Comparison of ENCODE assay signal across 30 mouse cellular contexts in the genomic region with DNA sequence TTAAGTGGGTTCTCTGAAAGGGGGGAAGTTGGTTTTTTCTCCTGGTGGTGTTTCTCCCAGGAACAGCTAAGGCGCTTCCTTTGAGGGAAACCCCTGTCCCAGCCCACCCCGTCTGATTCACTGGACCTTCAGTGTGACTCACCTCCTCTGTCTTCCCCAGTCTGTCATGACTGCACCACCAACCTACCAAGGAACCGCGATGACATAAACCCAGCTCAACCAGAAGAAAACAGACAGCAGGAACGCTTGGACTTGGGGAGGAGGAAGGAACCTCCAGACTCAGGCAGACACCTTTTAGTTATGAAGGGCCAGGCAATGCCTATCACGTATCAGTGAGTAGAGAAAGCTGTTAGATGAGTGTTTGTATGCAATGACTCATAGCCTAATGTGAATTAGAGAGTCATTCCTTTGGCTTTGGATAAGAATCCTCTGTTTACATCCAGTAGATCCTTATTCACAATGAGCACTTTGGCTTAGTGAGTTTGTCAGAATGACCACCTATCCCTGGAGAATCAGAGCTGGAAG. TPM values are rescaled to one million over a fixed set of nuclear protein-coding genes. Genes with fewer than 3 reads are reported as not detected.
A peak's percentile ranks its signal among the peaks of the same experiment; 100 is the strongest.
DNase-seq lines count a peak whose midpoint lies in the region; ATAC-seq and TF ChIP-seq lines count a peak whose summit lies in the region.
"Had no signal": no experiment of that assay in that cellular context is flagged by ENCODE, and none has a peak within 500 bp of the region (broad histone marks: within the 10 kb centered on the region; RNA-seq: fewer than 3 reads in every experiment).

No protein-coding gene starts in this region.

- DNase-seq in liver, postnatal 0 days: no peak
- DNase-seq in 3134 (ENCODE audit: extremely low read depth, insufficient read length, low spot score): peak; percentile 45
- peak; percentile 42 for DNase-seq in MN1 (ENCODE audit: low spot score)
- DNase-seq in cerebellum, postnatal 4 days (ENCODE audit: low spot score in 2 of 2): no peak
- no peak for DNase-seq in cerebellum, adult 18-20 months
- DNase-seq: adrenal gland, postnatal 36 days; B cell, adult 2 months; cerebellum, adult 9-10 months; cerebellum, postnatal 36 days; embryo, embryonic 11 days; gastrocnemius, postnatal 10 days; heart, postnatal 14 days; kidney, adult 11 months; kidney, postnatal 14 days; lung, postnatal 36 days; right cerebral cortex, postnatal 25 days; thymus, adult 2 months; thymus, postnatal 36 days had no signal

- H3K4me3 ChIP-seq in liver, embryonic 12.5 days: no peak overlapping the region
- H3K4me3 ChIP-seq in liver, postnatal 0 days (ENCODE audit: low read depth, low read length): no peak overlapping the region
- no peak overlapping the region for H3K4me3 ChIP-seq in myocyte
- H3K4me3 ChIP-seq: embryonic facial prominence, embryonic 12.5 days; forebrain, embryonic 10.5 days; hindbrain, embryonic 10.5 days; hindbrain, embryonic 15.5 days; lung, embryonic 15.5 days; megakaryocyte, embryonic 14.5 days; midbrain, embryonic 15.5 days had no signal

- no peak for TF ChIP-seq POLR2A in myocyte (IDR thresholded peaks at IDR 0.05; ENCODE audit: insufficient read length, low read depth)

- H3K36me3 ChIP-seq in liver, embryonic 12.5 days: peaks cover 13% of the 10 kb centered on the region
- no peaks in the 10 kb centered on the region for H3K36me3 ChIP-seq in liver, postnatal 0 days (replicated peaks; ENCODE audit: insufficient read depth, low read length)
- no peaks in the 10 kb centered on the region for H3K36me3 ChIP-seq in myocyte (ENCODE audit: control insufficient read depth, insufficient read depth)
- H3K36me3 ChIP-seq: embryonic facial prominence, embryonic 12.5 days; forebrain, embryonic 10.5 days; hindbrain, embryonic 10.5 days; hindbrain, embryonic 15.5 days; lung, embryonic 15.5 days; midbrain, embryonic 15.5 days had no signal

- peak overlapping the region; percentile 70 for H3K27ac ChIP-seq in liver, embryonic 12.5 days
- no peak overlapping the region; the same call in 1 of the 2 replicates for H3K27ac ChIP-seq in liver, postnatal 0 days (ENCODE audit: low read depth)
- H3K27ac ChIP-seq: embryonic facial prominence, embryonic 12.5 days; forebrain, embryonic 10.5 days; hindbrain, embryonic 10.5 days; hindbrain, embryonic 15.5 days; lung, embryonic 15.5 days; midbrain, embryonic 15.5 days had no signal

- peaks cover 26% of the 10 kb centered on the region for H3K27me3 ChIP-seq in liver, embryonic 12.5 days (replicated peaks)
- H3K27me3 ChIP-seq in liver, postnatal 0 days (ENCODE audit: insufficient read depth, low read length): peaks cover 23% of the 10 kb centered on the region
- no peaks in the 10 kb centered on the region for H3K27me3 ChIP-seq in myocyte (ENCODE audit: control insufficient read depth, insufficient read depth, insufficient read length)
- H3K27me3 ChIP-seq: CH12.LX had no signal

- no peak for TF ChIP-seq CTCF in liver, postnatal 0 days (IDR thresholded peaks at IDR 0.05; ENCODE audit: low read depth)

- no peak for TF ChIP-seq EP300 in liver, postnatal 0 days (IDR thresholded peaks at IDR 0.05; ENCODE audit: low read depth)

- H3ac ChIP-seq in myocyte (ENCODE audit: control insufficient read depth, insufficient read length): no peak overlapping the region

- ATAC-seq in liver, embryonic 12.5 days: no peak
- ATAC-seq in liver, postnatal 0 days: no peak
- ATAC-seq: forebrain, embryonic 16.5 days; inflammation-experienced regulatory T-cells, adult 6 months; midbrain, embryonic 15.5 days had no signal

- H3K9ac ChIP-seq in liver, embryonic 12.5 days: no peak overlapping the region
- no peak overlapping the region for H3K9ac ChIP-seq in liver, postnatal 0 days (replicated peaks)
- H3K9ac ChIP-seq: embryonic facial prominence, embryonic 12.5 days; hindbrain, embryonic 15.5 days; lung, embryonic 15.5 days; midbrain, embryonic 15.5 days had no signal

- no peaks in the 10 kb centered on the region for H3K79me2 ChIP-seq in myocyte (ENCODE audit: control insufficient read depth, insufficient read depth)

- H3K4me2 ChIP-seq in liver, embryonic 12.5 days: no peak overlapping the region
- no peak overlapping the region for H3K4me2 ChIP-seq in liver, postnatal 0 days (ENCODE audit: low read depth, low read length)
- H3K4me2 ChIP-seq in myocyte (ENCODE audit: low read depth): peak overlapping the region; percentile 78
- H3K4me2 ChIP-seq: embryonic facial prominence, embryonic 12.5 days; hindbrain, embryonic 15.5 days; lung, embryonic 15.5 days; midbrain, embryonic 15.5 days had no signal

- H3K4me1 ChIP-seq in liver, embryonic 12.5 days: peaks cover 87% of the 10 kb centered on the region
- H3K4me1 ChIP-seq in liver, postnatal 0 days (ENCODE audit: insufficient read depth): peaks cover 23% of the 10 kb centered on the region

- 64% methylated on average over 6 of the region's 6 CpGs for WGBS in liver, embryonic 12.5 days (ENCODE audit: insufficient replicate concordance)
- 73% methylated on average over 6 of the region's 6 CpGs for WGBS in liver, postnatal 0 days (ENCODE audit: insufficient replicate concordance)

- peaks cover 7% of the 10 kb centered on the region for H3K9me3 ChIP-seq in liver, embryonic 12.5 days (replicated peaks)
- H3K9me3 ChIP-seq in liver, postnatal 0 days (ENCODE audit: low read length): peaks cover 7% of the 10 kb centered on the region
- H3K9me3 ChIP-seq: embryonic facial prominence, embryonic 12.5 days; forebrain, embryonic 10.5 days; hindbrain, embryonic 10.5 days; hindbrain, embryonic 15.5 days; lung, embryonic 15.5 days; midbrain, embryonic 15.5 days had no signal

TF ChIP-seq in myocyte, 11 proteins besides CTCF, POLR2A, EP300 and RAD21:
- no peak for TF ChIP-seq MAX (IDR thresholded peaks at IDR 0.05; ENCODE audit: low read depth)
- TF ChIP-seq MYOG (IDR thresholded peaks at IDR 0.05; ENCODE audit: control insufficient read depth in 1 of 3, insufficient read depth in 1 of 3, insufficient read length in 2 of 3, low read depth in 2 of 3): no peak
- no peak for TF ChIP-seq TCF12 (IDR thresholded peaks at IDR 0.05; ENCODE audit: insufficient read depth, poor library complexity, severe bottlenecking)
- TF ChIP-seq CEBPB (IDR thresholded peaks at IDR 0.05; ENCODE audit: insufficient read depth, poor library complexity, severe bottlenecking): no peak
- TF ChIP-seq E2F4 (IDR thresholded peaks at IDR 0.05; ENCODE audit: insufficient read depth): no peak
- TF ChIP-seq SRF (IDR thresholded peaks at IDR 0.05; ENCODE audit: control insufficient read depth, insufficient read length, low read depth): no peak

RNA-seq across cellular contexts. Expression of gene Plek2, which starts 1.4 kb away (rescaled TPM):
- 53.6 and 55.0 TPM in 2 replicates for polyA plus RNA-seq in liver, embryonic 12.5 days (2016; fragmentation: Nextera tagmentation; extraction: Ambion mirVana)
- 11.9 and 20.6 TPM in 2 replicates for polyA plus RNA-seq in liver, postnatal 0 days (2015; fragmentation: Nextera tagmentation; extraction: Ambion mirVana)
- 0.55 TPM for polyA plus RNA-seq in myocyte (2012; fragmentation: generic; extraction: Trizol)

RNA-seq across cellular contexts. Expression of gene Eif2s1, which starts 46.5 kb away (rescaled TPM):
- polyA plus RNA-seq in liver, embryonic 12.5 days (2016; fragmentation: Nextera tagmentation; extraction: Ambion mirVana): 266 and 283 TPM in 2 replicates
- 83.0 and 88.8 TPM in 2 replicates for polyA plus RNA-seq in liver, postnatal 0 days (2015; fragmentation: Nextera tagmentation; extraction: Ambion mirVana)
- 45.6 TPM for polyA plus RNA-seq in myocyte (2012; fragmentation: generic; extraction: Trizol)

RNA-seq across cellular contexts. Expression of gene Atp6v1d, which starts 46.7 kb away (rescaled TPM):
- polyA plus RNA-seq in liver, embryonic 12.5 days (2016; fragmentation: Nextera tagmentation; extraction: Ambion mirVana): 37.2 and 37.4 TPM in 2 replicates
- 36.1 and 36.3 TPM in 2 replicates for polyA plus RNA-seq in liver, postnatal 0 days (2015; fragmentation: Nextera tagmentation; extraction: Ambion mirVana)
- 68.7 TPM for polyA plus RNA-seq in myocyte (2012; fragmentation: generic; extraction: Trizol)

Comparison
In these comparisons a context has a peak if more than half of its experiments do, and no peak if none do; other contexts are left out.
1. DNase-seq: peak in 3134 (single experiment) and MN1 (single experiment); none in liver, postnatal 0 days (single experiment), cerebellum, postnatal 4 days (0 of 2) and cerebellum, adult 18-20 months (0 of 2).